Mouse (Mus musculus) liver, postnatal 0 days (tissue): ENCODE data around the gene Fcgrt.

Experiments
- CTCF ChIP-seq: sonication (generic); IDR thresholded peaks from 2 replicates; pipeline ENCODE4 v1.5.1; 2016; ENCODE audit warnings: antibody characterized with exemption, low read depth
- EP300 ChIP-seq: IDR thresholded peaks from 2 replicates; pipeline ENCODE4 v1.6.1; 2016; ENCODE audit warnings: antibody characterized with exemption, low read depth, mild to moderate bottlenecking

GRCm38 (mm10) chr7:45100046-45100445, 3.6 kb downstream of the Fcgrt start:
- TF ChIP-seq EP300 (no peak), CTCF (no peak)
